Mouse (Mus musculus) activated CD4-positive, CD25-positive, alpha-beta regulatory T cell, adult 9 weeks (primary cell): ENCODE data around the gene Crtc3. TPM values are rescaled to one million over a fixed set of nuclear protein-coding genes. Genes with fewer than 3 reads are reported as not detected.

Experiments used
- polyA plus RNA-seq: library from polyadenylated mRNA; unstranded; fragments of 100-300 nt; shearing (Covaris generic); gene quantifications from one replicate; pipeline ENCODE4 v1.2.1, GENCODE M21; 2017

The Crtc3 gene
- polyA plus RNA-seq: 11.5 TPM

DNA sequence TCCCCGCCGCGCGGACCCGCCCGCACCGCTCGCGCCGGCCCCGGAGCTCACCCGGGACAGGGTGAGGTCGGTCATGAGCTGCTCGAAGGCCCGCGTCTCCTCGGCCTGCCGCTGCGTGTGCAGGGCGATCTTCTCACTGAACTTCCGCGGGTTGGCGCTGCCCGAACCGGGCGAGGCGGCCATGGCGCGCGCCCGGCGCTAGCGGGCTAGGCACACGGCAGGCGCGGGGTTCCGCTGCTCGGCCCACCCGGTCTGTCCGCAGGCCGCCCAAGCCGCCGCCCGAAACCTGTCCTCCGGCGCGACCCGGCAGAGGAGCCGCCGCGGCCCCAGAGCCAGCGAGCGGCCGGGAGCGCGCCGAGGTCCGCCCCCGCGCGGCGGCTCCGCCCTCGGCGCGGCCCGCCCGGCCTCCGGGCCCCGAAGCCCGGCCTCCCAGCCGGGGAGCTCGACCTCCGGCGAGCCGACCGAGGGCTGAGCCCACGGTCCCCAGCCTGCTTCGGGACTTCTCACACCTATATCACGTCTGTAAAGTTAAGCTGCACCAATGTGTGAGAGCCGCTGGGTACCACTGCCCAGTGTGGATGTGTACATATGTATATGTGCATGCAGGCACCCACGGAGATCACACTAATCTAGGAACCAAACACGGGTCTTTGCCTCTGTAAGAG lies at the start of gene Crtc3:
Gene Crtc3 (minus strand): TSS at position 322 of the 665 bp plus-strand sequence.

Other genes with a start within 250 kb of the Crtc3 start
- gene Blm, start 153.8 kb downstream of the Crtc3 start, polyA plus RNA-seq: 5.9 TPM
- 305 TPM for gene Iqgap1, start 137.1 kb upstream of the Crtc3 start, polyA plus RNA-seq
- 3.1 TPM for gene Zscan2, start 172.0 kb upstream of the Crtc3 start, polyA plus RNA-seq
- 39.2 TPM for gene Wdr73, start 212.4 kb upstream of the Crtc3 start, polyA plus RNA-seq
- gene Nmb, start 216.2 kb upstream of the Crtc3 start, polyA plus RNA-seq: 52.9 TPM